Mouse (Mus musculus) CD4-positive, CD25-positive, alpha-beta regulatory T cell, adult 4 months (primary cell): ENCODE measurements around the gene Mecom. TPM values are rescaled to one million over a fixed set of nuclear protein-coding genes. Genes with fewer than 3 reads are reported as not detected.

Experiments used
- ATAC-seq: one replicate; pipeline ENCODE4 v1.8.0; 2017
- polyA plus RNA-seq, 2 experiments: library from polyadenylated mRNA; unstranded; fragments of 100-300 nt; shearing (Covaris generic); gene quantifications; one replicate each; pipeline ENCODE4 v1.2.1; 2017

Gene Mecom
- polyA plus RNA-seq, 2 experiments from 2014 or later, result 0.39 TPM; not detected in 1

- no peak for ATAC-seq
Measured at GRCm38 (mm10) chr3:30480551-30480950, 67.3 kb downstream of the Mecom start.

GRCm38 (mm10) chr3:30478252-30478651, 69.6 kb downstream of the Mecom start:
- no peak for ATAC-seq

DNA sequence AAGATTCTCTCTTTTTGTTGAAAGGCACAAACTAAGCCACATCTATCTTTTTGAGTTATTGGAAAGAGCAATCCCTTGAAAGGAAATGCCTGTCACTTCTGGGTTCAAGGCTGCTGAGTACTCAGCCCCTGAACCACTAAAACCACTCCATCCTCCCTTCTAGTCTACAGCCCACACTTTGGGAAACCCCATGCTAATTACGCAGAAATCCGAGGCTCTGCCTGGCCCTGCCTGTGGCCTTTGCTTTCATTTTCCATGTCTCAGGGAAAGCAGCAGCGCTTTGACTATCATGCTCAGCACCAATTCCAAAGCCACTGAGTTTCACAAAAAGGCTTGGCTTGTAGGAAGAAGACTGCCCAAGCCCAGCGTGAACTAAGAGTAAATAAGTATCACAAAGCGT, 70.8 kb downstream of the Mecom start:
- ATAC-seq, result no peak

- ATAC-seq, result no peak
Measured at GRCm38 (mm10) chr3:30475591-30475990, 72.2 kb downstream of the Mecom start.

DNA sequence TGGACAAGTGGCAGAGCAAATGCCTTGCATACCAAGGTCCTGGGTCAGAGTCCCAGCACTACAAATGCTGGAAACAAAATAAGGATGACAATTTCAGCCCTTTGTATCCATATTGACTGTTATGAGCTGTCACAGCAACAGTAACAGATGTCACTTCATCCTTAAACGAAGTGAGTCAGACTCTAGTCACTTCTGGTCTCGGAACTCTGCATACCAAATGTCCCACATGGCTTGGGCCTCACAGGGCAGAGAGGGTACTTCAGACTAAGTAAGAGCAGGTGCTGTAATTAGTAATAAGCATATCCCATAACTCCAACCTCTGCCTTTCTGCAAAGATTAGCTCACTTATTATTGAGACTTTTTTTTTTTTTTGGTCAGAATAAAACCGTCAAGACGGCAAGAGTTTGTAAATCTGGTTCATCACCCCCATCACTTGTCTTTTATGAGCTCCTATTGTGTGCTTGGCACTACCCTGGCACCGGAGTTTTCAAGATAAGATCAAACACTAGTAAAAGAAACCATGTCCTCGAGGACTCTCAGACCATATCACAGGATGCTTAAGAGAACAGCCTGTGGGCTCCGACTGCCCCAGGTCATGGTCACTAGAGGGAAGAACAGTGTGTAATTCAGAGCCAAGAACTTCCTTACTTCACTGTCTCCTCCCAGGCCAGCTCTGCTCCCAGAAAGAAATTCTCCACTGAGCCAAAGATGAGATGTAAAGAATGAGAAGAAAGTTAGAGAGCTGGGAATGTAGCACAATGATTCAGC, 79.6 kb downstream of the Mecom start:
- no peak for ATAC-seq

DNA sequence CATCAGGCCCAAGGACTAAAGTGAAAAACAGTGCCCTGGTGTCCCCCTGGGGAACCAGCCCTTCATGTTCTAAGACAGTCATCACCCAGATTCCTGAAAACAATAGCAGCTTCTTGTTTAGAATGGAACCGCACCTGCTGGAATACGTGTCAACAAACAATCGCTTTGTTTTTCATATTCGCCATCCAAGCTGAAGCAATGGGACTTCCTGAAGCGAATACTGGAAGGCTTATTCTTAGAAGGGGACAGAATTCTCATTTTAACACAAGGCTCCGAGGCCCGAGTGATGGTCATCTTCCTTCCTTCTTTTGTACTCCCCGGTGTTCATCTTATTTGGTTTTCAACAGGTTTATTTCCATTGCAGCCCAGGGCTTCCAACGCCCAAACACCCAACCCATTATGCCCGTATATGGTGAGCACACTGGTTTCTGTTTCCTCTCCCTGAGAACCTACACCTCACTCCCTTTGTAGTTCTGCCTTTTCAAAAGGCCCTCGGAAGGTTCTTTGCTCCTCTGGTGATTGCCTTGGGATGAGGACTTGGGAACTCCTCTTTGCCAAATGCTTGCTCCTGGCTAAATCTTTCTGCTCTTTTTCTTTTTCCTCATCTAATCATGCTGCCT, 81.7 kb downstream of the Mecom start:
- no peak for ATAC-seq

DNA sequence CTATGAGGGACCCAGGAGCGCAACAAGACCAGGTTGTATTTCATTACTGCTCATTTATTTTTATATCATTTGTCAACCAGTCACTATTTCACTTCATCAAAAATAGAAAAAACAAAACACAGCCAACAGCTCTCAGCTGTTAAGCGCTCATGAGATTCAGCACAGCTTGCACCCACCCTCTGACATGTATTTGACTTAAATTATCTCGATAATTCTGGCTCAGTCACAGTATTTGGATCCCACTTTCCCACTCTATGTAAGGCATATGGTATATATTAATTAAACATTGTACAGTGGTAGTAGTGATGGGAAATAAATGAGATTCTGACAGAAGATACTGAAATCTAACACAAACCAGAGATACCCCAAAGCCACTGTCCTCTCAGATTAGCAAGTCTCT, 83.3 kb downstream of the Mecom start:
- ATAC-seq, result no peak

DNA sequence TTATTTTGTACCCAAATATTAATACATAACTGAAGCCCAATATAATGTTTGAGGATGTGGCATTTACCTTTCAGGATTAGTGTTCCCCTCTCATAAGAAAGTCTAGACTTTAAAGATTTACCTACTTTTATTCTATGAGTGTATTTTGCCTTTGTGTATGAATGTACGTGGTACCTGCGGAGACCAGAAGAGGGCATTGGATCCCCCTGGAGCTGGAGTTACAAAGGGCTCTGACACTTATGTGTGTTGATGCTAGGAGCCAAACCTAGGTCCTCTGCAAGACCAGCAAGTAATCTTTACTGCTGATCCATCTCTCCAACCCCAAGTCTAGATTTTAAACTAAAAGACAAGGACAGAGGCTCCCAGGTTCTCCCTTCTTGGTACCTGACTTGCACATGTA, 86.0 kb downstream of the Mecom start:
- ATAC-seq, result no peak

DNA sequence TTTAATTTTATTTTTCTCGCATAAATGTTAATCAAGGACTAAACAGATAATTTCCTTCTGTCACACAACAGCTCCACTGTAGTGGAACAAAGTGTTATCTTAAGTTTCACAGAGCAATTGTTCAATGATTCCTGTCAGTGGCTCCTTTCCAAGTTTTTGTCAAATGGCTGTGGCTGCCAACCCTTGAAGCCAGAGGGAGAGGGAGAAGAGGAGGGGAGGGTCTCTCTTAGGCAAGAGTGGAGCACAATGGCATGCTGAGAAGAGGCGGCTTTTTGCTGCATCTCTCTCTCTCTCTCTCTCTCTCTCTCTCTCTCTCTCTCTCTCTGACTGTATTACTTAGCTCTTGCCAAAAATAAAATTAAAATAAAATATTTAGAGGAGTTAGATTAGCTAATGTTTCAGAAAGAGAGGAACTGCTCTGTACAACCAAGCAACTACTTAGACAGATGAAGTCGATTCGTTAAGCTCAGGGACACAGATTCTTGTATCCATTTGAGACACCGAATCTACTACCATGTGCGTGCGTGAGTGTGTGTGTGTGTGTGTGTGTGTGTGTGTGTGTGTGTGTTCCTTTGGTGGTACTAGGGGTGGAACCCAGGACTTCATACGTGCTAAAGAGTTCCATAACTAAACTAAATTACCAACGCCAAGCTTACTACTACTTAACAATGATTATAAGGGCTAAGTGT, 86.8 kb downstream of the Mecom start:
- no peak for ATAC-seq

GRCm38 (mm10) chr3:30459626-30460025, 88.2 kb downstream of the Mecom start:
- ATAC-seq, result no peak

GRCm38 (mm10) chr3:30457975-30458678, 89.7 kb downstream of the Mecom start:
- ATAC-seq, result no peak

GRCm38 (mm10) chr3:30455902-30456301, 91.9 kb downstream of the Mecom start:
- ATAC-seq, result no peak

- ATAC-seq, result no peak
Measured at GRCm38 (mm10) chr3:30453546-30454455, 94.0 kb downstream of the Mecom start.

- ATAC-seq, result no peak
Measured at GRCm38 (mm10) chr3:30453046-30453445, 94.8 kb downstream of the Mecom start.

DNA sequence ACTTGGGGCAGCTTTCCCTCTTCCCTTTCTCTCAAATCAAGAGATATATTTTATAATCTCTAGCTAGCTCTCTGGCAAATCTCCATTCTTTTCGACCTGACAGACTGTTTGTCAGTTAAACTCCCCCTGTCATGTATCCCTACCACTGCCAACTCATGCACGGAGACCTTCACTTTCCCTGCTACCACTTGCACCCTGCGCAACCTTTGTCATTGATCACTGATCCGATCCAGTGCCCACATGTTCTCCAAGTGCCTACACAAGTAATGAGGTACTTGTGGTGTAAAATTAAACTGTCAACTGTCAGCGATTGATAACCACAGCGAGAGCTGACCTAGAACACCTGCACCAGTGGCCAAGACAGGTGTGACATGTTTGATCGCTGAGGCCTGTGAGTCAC, 95.3 kb downstream of the Mecom start:
- ATAC-seq, result no peak

GRCm38 (mm10) chr3:30450206-30450965, 97.4 kb downstream of the Mecom start:
- ATAC-seq, result no peak

DNA sequence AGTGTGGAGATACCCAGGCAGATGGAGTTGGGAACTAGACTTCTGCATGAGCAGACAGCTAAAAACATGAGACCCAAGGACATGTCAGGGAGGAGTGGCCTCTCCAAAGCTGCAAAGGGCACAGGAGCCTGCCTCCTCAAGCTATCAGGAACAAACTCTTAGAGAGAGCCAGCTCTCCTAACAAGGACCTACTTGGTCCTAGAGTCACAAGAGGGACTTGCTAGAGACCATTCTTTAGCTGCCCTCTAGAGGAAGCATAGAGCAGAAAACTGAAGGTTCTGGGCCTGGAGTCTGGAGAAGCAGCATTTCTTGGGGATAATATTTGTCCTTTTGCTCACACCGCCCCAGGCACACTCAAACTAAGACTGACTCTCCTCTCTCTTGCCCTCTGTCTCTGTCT, 99.2 kb downstream of the Mecom start:
- no peak for ATAC-seq

DNA sequence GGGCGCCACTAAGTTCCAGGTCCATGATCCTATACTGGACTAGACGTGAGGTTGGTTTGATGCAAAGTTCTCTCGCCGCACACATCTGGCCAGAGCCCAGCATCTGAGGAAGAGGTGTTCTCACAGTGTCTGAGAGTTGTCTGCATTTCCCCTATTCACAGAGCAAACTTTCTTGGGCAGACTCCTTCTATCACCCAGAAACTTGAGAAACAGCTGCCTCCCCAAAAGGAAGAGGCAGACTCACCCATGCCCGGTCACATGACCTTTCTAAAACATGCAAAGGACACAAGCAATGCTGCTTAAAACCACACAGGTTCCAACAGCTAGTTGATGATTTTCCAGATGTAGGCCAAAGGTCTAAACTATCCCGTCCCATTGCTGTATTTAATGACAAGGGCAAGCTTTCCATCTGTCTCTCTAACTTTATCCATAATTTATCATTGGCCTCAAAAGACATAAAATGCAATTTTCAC, 101.8 kb downstream of the Mecom start:
- no peak for ATAC-seq

- no peak for ATAC-seq
Measured at GRCm38 (mm10) chr3:30445247-30445969, 102.4 kb downstream of the Mecom start.

DNA sequence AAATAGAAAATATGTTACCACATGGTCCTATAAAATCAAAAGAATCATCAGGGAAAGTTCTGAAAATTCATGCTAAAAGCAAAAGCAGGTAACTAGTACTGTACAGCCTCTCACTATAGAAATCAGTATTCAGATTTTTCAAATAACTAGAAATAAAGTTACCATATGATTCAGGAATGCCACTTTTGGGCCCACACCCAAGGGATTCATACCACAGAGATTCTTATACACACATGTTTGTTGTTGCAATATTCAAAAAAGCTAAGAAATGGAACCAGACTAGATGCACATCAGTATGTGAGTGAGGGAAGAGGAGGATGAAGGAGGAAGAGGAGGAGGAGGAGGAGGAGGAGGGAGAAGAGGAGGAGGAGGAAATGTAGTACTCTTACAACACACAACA, 106.2 kb downstream of the Mecom start:
- ATAC-seq, result no peak
